Mouse (Mus musculus) lung, postnatal 0 days (tissue): ENCODE measurements around the gene Gm32717. TPM values are rescaled to one million over a fixed set of nuclear protein-coding genes. Genes with fewer than 3 reads are reported as not detected.
"Not testable (repeated sequence)": the region's sequence is repeated elsewhere in the genome, so short reads cannot be mapped to it uniquely, and the experiment has no call there.

Experiments
- ATAC-seq: fragments of 200-750 bp; cut with Nextera tagmentation; 2 replicates; pipeline ENCODE4 v1.8.0; 2017; ENCODE audit warnings: moderate library complexity
- DNase-seq: peaks from one replicate; pipeline ENCODE4 v3.0.0-alpha.2; 2016; ENCODE audit warnings: low spot score
- H3K27ac ChIP-seq: fragments of 300-500 bp; sonication (generic); 2 replicates; pipeline ENCODE4 v1.5.1; 2014; ENCODE audit warnings: antibody characterized with exemption, mild to moderate bottlenecking, low read length, mixed read lengths
- H3K27me3 ChIP-seq: fragments of 300-500 bp; sonication (generic); replicated peaks from 2 replicates; pipeline ENCODE4 v1.6.1; 2014; ENCODE audit warnings: low read length, mixed read lengths; ENCODE audit not compliant: insufficient read depth
- H3K36me3 ChIP-seq: fragments of 300-500 bp; sonication (generic); 2 replicates; pipeline ENCODE4 v1.6.1; 2014; ENCODE audit warnings: low read length, mixed read lengths; ENCODE audit not compliant: insufficient read depth
- H3K4me1 ChIP-seq: fragments of 300-500 bp; sonication (generic); 2 replicates; pipeline ENCODE4 v1.6.1; 2014; ENCODE audit warnings: antibody characterized with exemption, low read depth, low read length, mixed read lengths; ENCODE audit not compliant: insufficient read depth
- H3K4me2 ChIP-seq: fragments of 300-500 bp; sonication (generic); replicated peaks from 2 replicates; pipeline ENCODE4 v1.6.1; 2014; ENCODE audit warnings: low read depth, mild to moderate bottlenecking, low read length, moderate library complexity, mixed read lengths
- H3K4me3 ChIP-seq: fragments of 300-500 bp; sonication (generic); 2 replicates; pipeline ENCODE4 v1.5.1; 2014; ENCODE audit warnings: low read depth, low read length
- H3K9ac ChIP-seq: fragments of 300-500 bp; sonication (generic); replicated peaks from 2 replicates; pipeline ENCODE4 v1.6.1; 2014; ENCODE audit warnings: low read depth, mild to moderate bottlenecking
- H3K9me3 ChIP-seq: fragments of 300-500 bp; sonication (generic); 2 replicates; pipeline ENCODE4 v1.6.1; 2016; ENCODE audit warnings: low read length, mixed read lengths
- CTCF ChIP-seq: IDR thresholded peaks from 2 replicates; pipeline ENCODE4 v1.5.1; 2016; ENCODE audit warnings: antibody characterized with exemption, mild to moderate bottlenecking
- EP300 ChIP-seq: IDR thresholded peaks from 2 replicates; pipeline ENCODE4 v1.6.1; 2016; ENCODE audit warnings: antibody characterized with exemption, mild to moderate bottlenecking, control low read depth
- WGBS: fragments of 180-500 bp; shearing (Covaris S2); extraction: QIAGEN DNeasy Blood & Tissue Kit; methylation state at CpG from one replicate; pipeline ENCODE4 v1.1.7; 2014; 5-methylcytosine and 5-hydroxymethylcytosine counted together
- polyA plus RNA-seq: library from polyadenylated mRNA; unstranded; fragments of >200 nt; fragmentation: Nextera tagmentation; extraction: Ambion mirVana; gene quantifications from 2 replicates; pipeline ENCODE4 v1.2.1, GENCODE M21; 2015

Gene Gm32717
- polyA plus RNA-seq, 1 experiment from 2014 or later = not detected

DNA sequence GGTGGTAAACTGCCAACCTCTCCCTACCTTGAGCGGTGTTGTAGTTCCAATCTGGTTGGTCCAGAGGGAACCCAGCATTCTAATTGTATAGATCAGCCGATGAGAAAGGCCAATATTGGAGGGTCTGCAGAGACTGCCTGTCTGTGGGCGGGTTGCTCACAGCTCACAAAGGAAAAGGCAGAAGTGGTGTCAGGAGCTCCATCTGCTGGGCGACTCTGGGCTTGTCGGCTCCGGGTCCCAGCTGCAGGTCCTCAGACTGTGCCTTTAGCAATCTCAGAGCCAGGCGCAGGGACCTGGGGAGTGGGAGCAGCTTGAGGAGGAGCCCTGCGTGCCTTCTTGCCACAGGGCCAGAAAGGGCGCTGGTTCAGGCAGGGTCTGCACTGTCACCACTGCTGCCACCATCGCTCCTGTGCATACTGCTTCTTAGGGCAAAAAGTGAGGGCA lies 10.3 kb upstream of the Gm32717 start:
- DNase-seq (no peak), ATAC-seq (no peak)
- no peak overlapping the region for H3K9ac ChIP-seq
- H3K4me1 ChIP-seq = no peaks in the 10 kb centered on the region
- no peaks in the 10 kb centered on the region for H3K27me3 ChIP-seq
- H3K27ac ChIP-seq = no peak overlapping the region
- H3K4me2 ChIP-seq = no peak overlapping the region
- no peaks in the 10 kb centered on the region for H3K9me3 ChIP-seq
- no peaks in the 10 kb centered on the region for H3K36me3 ChIP-seq
- TF ChIP-seq EP300 (no peak), CTCF (peak; percentile 50)
- 35% methylated on average over 10 of the region's 10 CpGs for WGBS
- no peak overlapping the region for H3K4me3 ChIP-seq

DNA sequence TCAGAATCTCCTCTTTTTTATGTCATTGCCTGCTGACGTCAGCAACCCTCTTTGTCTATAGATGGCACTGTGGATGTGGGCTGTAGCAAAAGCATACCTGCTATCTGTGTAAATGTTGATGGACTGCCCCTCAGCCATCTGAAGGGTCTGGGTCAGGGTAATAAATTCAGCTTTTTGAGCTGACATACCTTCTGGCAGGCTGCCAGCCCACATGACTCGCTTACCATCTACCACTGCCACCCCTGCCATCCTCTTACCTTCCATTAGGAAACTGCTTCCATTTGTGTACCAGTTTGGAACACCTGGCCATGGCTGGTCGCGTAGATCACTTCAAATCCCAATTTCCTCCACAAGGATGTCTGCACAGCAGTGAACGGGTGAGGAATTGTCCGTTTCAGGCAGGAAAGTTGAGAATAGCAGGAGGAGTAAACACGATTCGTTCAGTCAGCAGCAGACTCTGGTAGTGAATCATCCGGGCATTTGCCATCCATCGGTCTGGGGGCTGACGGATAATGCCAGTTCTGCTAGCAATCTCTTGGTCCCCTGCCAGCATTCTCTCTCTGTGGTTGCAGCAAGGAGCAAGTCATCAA lies 8.5 kb upstream of the Gm32717 start:
- not testable (repeated sequence) for H3K36me3 ChIP-seq, DNase-seq, H3K27me3 ChIP-seq, H3K4me1 ChIP-seq, H3K9me3 ChIP-seq, H3K4me2 ChIP-seq, H3K27ac ChIP-seq, H3K4me3 ChIP-seq, ATAC-seq, H3K9ac ChIP-seq
- WGBS = 66% methylated on average over 11 of the region's 11 CpGs

DNA sequence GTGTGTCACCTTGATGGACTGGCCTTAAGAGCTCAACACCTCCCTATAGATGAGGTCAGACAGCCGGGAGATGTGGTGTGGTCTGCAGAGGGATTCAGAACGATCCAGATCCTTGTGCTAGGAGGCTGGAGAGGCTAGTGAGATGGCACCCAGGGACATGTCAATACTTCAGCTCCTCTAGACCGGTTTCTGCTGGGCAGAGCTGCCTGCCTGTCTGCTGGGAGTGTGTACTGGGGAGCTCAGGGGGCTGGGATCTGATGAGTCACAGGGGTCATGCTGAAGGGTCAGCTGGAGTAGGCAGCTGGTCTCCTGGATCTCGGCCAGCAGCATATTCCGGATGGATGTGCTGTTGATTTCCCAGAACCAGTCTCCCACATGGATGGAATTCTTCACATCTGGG lies 8.0 kb downstream of the Gm32717 start:
- H3K9ac ChIP-seq, H3K4me1 ChIP-seq, H3K27me3 ChIP-seq, DNase-seq, H3K36me3 ChIP-seq, H3K9me3 ChIP-seq, H3K4me2 ChIP-seq, H3K4me3 ChIP-seq, H3K27ac ChIP-seq: not testable (repeated sequence)
- ATAC-seq = peak; percentile 40; the same call in 1 of the 2 replicates
- WGBS = no CpG with 5 or more reads among the region's 5 CpGs

DNA sequence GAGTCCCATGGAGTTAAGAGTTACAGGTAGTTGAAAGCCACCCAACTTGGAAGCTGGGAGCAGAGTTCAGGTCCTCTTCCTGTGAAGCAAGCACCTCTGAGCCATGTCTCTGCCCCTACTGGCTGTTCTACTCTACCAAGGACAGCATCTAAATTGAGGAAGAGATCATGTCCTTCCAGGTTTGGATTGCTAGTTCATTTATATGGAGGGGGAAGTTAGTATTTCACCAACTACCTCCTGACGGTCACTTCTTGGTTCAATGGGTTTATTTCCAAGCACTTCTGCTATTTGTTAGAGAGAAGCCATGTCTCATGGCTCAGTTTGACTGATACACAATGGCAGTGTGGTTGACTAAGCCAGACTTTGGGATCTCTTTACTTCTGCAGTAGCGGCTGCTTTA lies 13.0 kb downstream of the Gm32717 start:
- H3K4me2 ChIP-seq, H3K36me3 ChIP-seq, H3K27ac ChIP-seq, H3K9me3 ChIP-seq, ATAC-seq, H3K27me3 ChIP-seq, H3K4me3 ChIP-seq, H3K9ac ChIP-seq, H3K4me1 ChIP-seq, DNase-seq: not testable (repeated sequence)
- WGBS = no CpG with 5 or more reads among the region's 2 CpGs

DNA sequence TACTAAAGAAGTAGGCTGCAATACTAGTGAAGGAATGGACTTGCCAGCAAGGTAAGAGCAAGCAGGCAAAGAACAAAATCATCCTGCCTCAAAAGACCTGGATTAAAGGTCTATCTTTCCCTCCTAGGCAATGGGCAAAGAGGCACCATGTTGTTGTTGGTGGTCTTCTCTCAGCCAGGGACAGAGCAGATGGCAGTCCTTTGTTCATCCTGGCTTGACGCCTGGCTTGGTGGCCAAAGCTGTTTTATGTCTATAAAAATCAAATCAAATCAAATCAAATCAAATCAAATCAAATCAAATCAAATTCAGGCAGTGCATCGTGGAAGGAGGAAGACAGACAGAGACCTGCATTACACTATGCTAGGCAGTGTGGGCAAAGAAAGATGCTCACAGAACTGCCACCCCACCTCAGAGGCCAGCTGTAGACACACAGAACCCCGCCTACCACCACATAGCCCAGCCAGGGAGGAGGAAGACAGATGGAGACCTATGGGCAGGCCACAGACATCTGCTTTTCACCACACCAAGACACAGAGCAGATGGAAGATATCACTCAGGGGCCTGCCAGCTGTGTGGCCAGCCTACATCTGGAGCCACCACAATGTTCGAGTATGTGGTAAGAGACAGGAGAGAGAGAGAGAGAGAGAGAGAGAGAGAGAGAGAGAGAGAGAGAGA lies 24.7 kb downstream of the Gm32717 start:
- WGBS = 78% methylated on average over 2 of the region's 4 CpGs
- H3K27me3 ChIP-seq, H3K9me3 ChIP-seq, H3K4me1 ChIP-seq, H3K9ac ChIP-seq, H3K36me3 ChIP-seq, ATAC-seq, H3K4me2 ChIP-seq, DNase-seq, H3K4me3 ChIP-seq, H3K27ac ChIP-seq: not testable (repeated sequence)

DNA sequence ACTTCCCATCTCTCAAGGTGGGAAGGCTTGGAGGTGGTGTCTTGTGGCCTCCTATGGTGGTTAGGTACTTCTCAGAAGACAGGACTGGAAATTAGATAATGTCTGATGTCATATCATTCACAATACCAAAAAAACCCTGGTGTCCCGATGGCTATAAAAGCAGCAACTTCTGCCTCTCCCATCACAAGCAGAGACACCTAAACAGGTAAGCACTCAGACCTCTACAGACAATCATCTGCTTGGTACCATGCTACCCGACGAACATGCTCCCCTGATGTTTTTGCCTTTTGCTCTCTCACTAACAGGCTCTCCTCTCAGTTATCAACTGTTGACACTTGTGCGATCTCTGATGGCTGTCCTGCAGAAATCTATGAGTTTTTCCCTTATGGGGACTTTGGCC lies 35.9 kb downstream of the Gm32717 start, which contains the start of gene Il22:
Gene Il22 (plus strand): TSS at position 301 of the 400 bp plus-strand sequence.
- Histone ChIP-seq H3K9me3 (no peaks in the 10 kb centered on the region), H3K27me3 (no peaks in the 10 kb centered on the region), H3K4me2 (no peak within 1 kb of the TSS), H3K9ac (no peak within 1 kb of the TSS), H3K36me3 (no peaks in the 10 kb centered on the region), H3K27ac (no peak within 1 kb of the TSS), H3K4me3 (no peak within 1 kb of the TSS), H3K4me1 (no peaks in the 10 kb centered on the region)
- whole genome bisulfite sequencing = 86% methylated on average over 4 of the region's 4 CpGs
- no peak for TF ChIP-seq EP300
- TF ChIP-seq CTCF = no peak
- DNase-seq (no peak), ATAC-seq (no peak)

DNA sequence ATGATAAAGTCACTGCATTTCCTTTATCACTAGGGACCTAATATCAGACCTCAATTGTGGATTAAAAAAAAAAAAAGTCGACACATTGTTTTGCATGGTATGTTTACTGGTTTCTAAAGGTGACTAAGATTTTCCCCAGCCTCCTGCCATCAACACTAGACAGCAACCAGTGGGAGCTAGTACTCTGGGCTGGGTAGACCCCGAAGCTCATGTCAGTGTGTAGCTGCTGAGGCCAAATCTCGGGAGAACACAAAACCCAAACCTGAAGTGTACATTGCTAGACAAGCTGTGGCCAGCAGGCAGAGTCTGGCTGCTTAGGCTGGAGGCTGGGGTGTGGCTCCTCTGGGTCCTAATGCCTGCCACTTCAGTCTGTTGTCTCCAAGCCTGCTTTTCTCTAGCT lies 45.4 kb downstream of the Gm32717 start:
- not testable (repeated sequence) for H3K36me3 ChIP-seq, H3K27me3 ChIP-seq, H3K4me3 ChIP-seq, H3K9me3 ChIP-seq, H3K9ac ChIP-seq, H3K4me1 ChIP-seq, H3K27ac ChIP-seq, H3K4me2 ChIP-seq
- WGBS = 22% methylated on average over 3 of the region's 3 CpGs
- peak; percentile 6 for DNase-seq
- ATAC-seq = peak; percentile 32; the same call in 1 of the 2 replicates

Other genes starting within 250 kb of the Gm32717 start
- gene Mdm1, start 99.0 kb downstream of the Gm32717 start, polyA plus RNA-seq = 13.6 and 16.4 TPM in 2 replicates
- gene Il22, start 35.8 kb downstream of the Gm32717 start, polyA plus RNA-seq = not detected in 2 replicates
- not detected in 2 replicates for gene Gm32802, start 17.9 kb upstream of the Gm32717 start, polyA plus RNA-seq
- gene Iltifb, start 54.3 kb upstream of the Gm32717 start, polyA plus RNA-seq = not detected in 2 replicates
- gene Gm9040, start 86.2 kb upstream of the Gm32717 start, polyA plus RNA-seq = not detected in 2 replicates
- gene Gm9044, start 91.6 kb upstream of the Gm32717 start, polyA plus RNA-seq = not detected in 2 replicates
- gene Gm9045, start 97.1 kb upstream of the Gm32717 start, polyA plus RNA-seq = 0.06 TPM in 1 of 2 replicates, not detected in the other
- gene Gm9046, start 102.5 kb upstream of the Gm32717 start, polyA plus RNA-seq = not detected in 2 replicates
- gene Gm9048, start 107.9 kb upstream of the Gm32717 start, polyA plus RNA-seq = not detected in 2 replicates
- gene Gm9049, start 113.3 kb upstream of the Gm32717 start, polyA plus RNA-seq = 0.06 TPM in 1 of 2 replicates, not detected in the other
- gene Ifng, start 200.3 kb upstream of the Gm32717 start, polyA plus RNA-seq = 0.13 TPM in 1 of 2 replicates, not detected in the other